Mouse (Mus musculus): ENCODE measurements at regions not wholly inside any gene's neighbourhood (a gene's known extent, or its start where the extent isn't known, plus 50 kb on each side); places are given as distances from the start of the nearest gene placed in this dataset.

DNA sequence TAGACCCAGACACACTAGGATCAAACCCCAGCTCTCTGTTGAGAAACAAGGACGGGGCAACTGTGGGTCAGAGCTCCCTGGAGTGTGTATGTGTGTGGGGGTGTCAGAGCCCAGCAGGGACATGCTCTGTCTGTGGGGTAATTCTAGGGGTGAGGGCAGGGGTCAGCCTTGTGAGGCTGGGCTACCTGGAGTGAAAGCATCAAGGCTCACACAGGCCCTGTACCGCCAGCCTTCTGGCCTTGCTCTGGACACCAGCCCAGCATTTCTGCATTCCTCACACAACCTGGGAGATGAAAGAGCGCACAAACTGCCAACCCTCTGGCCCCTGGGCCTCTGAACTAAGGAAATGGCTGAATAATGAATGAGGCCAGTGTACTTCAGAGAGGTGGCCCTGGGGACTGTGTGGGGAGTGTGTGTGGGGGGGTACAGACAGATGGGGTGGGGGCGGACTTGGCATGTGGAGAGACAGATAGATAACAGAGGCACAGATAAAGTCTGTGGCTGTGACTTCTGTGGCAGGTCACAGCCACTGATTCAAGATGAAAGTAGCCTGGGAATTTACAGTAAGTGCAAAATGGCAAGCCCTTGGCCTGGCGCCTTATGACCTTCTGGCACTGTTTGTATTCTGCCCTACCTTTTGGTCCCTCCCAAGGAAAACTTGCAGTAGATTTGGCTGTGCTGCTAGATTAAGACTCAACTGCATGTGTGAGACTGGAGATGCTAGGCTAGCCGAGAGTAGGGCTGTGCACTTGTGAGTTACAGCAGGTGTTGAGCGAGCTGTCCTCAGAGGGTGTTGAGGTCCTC lies 135.2 kb upstream of the 4931429L15Rik start:
- DNase-seq = no peak

GRCm38 (mm10) chr9:46443191-46444095 lies 123.7 kb upstream of the 4931429L15Rik start:
- no peak for DNase-seq

DNA sequence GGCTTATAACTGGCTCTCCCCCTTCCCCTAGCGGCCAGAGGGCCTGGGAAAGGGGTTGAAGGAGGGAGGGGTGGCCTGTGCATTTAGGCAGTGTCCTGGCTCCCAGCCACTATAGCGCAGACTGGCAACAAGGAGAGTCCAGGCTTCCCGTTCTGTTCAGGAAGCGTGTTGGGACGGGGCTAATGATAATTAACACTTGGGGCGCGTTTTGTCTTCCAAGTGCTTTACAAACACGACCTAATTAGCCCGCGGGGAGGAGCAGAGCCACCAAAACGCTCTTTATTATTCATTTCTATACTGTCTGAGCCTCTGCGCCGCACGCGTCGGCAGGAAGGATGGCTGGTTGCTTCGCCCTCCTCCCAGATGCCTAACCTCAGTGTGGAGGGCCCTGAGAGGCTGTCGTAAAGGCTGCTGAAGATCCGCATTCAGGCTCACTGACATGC lies 123.0 kb upstream of the 4931429L15Rik start:
- no peak for DNase-seq

GRCm38 (mm10) chr9:46440226-46440625 lies 120.4 kb upstream of the 4931429L15Rik start:
- no peak for DNase-seq

- DNase-seq = peak; percentile 86
Measured at GRCm38 (mm10) chr9:46434700-46435099, 114.9 kb upstream of the 4931429L15Rik start.

GRCm38 (mm10) chr9:46433716-46434115 lies 113.9 kb upstream of the 4931429L15Rik start:
- no peak for DNase-seq

DNA sequence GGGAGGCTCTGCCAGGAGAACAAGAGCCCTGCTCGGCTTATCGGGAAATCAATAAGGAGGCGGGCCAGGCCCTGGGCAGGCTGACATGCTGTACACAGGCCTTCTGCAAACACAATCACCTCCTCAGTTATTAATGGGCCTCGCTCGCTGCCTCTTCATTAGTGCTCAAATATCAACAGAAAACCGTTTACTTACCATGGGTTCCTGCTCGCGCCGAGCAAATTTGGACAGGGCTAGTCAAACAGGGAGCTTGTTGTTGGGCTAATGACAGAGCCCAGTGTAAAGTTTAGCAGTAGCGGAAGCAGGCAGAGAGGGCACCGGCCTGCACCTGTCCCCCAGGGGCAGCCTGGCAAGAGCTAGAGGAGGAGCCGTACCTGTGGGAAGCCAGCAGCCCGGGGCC lies 111.3 kb upstream of the 4931429L15Rik start:
- DNase-seq = no peak

DNA sequence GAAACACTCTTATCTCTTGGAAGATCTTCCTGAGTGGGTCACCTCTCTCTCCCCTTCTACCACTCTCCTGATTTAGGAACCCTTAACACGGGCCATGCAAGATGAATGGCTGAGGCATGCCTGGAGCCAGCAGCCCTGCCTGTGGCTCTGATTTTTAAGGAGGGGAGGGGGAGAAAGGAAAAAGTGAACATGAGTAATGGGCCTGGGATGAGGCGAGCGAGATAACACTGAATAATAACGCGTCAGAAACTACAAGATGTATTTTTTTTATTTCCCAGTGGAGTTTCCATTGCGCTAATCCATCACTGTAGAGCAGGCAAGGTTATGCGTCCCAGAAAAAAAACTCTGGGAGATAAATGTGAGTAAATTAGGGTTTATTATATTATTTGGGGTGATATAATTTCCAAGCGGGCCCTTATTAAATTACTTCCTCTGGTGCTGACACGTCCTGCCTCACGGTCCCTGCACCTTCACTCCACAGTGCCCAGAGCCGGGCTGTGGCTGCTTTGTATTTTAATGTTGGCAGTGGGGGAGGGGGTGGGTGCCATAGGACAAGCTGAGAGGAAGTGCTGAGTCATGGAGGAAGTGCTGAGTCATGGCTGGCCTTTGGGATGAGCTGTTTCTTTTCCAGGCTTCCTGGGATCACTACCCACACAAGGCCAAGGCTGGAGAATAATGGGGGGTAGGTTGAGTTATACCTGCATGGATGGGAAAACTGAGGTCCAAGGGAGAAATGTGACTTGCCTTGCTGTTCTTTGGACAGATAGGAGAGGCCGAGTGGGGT lies 103.6 kb upstream of the 4931429L15Rik start:
- no peak for DNase-seq

- no peak for DNase-seq
Measured at GRCm38 (mm10) chr9:46421688-46422274, 102.0 kb upstream of the 4931429L15Rik start.

DNA sequence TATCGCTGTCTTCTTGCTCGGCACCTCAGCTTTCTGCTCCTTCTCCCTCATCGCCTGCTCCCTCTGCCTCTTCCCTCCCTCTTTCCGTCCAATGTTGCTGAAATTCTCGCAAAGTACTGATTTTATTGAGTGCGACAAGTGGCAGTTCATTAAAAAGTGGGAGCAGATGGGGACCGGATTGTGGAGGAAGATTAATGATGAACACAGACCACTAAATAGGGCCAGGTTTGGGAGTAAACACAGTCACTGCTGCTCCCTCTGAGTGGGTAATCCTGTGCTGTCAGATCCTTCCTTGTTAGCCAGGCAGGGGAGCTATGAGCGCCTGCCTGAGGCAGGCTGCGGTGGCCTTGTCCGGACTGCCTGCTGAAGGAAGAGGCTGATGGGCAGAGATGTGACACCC lies 91.9 kb upstream of the 4931429L15Rik start:
- no peak for DNase-seq

DNA sequence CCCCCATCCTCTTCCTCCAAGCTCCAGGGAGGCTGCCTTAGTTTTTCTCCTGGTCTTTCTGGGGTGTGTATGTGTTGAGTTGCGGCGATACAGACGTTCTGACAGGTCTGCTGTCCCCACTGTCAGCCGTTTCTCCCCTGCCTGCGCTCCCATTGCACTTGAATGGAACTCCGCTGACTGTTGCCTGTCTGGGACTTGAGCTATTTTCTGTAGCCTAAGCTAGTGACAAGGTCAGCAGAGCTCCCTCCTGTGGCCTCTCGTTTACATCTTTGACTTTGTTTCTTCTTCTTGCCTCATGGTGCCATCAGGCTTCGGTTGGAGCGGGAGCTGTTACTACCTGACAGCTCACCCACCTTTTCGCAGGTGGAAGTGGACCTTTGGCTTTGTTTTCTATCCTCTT lies 89.0 kb upstream of the 4931429L15Rik start:
- DNase-seq = no peak

DNA sequence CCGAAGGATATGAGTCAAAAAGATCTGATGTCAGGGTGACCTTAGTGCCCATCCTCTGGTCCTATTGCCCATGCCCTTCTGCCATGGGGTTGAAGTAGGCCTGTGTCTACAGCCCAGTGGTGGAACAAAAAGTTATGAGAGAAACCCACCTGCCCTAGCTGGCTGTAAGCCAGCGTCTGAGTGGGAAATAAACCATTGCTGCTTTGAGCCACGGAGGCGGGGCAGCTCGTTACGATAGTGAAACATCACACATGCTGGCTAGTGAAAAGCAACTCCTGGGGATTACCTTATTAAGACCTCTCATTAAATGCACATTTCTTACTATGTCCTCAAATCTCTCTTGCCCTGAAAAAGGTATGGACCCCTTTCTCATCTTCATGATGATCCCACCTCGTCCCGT lies 86.8 kb upstream of the 4931429L15Rik start:
- no peak for DNase-seq

DNA sequence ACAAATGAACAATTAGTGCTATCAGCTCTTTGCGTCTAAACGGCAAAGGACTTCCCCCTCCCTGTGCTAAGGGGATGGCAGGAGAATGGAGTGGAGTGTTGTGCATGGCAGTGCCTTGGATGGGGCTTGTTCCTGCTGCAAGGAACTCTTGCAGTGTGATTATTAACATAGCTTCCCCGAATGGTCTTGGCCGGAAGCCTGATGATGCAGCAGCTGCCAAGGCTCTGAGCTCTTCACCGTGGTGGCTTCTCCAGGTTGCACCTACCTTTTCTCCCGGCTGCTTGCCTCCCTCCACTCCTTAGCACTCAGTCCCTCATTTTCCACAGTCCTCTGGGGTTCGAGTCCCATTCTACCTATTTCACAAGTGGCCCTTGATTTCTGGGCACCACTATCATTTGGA lies 76.8 kb upstream of the 4931429L15Rik start:
- DNase-seq = no peak

GRCm38 (mm10) chr9:46395156-46395765 lies 75.5 kb upstream of the 4931429L15Rik start:
- DNase-seq = no peak

- DNase-seq = no peak
Measured at GRCm38 (mm10) chr9:46394239-46394638, 74.5 kb upstream of the 4931429L15Rik start.

DNA sequence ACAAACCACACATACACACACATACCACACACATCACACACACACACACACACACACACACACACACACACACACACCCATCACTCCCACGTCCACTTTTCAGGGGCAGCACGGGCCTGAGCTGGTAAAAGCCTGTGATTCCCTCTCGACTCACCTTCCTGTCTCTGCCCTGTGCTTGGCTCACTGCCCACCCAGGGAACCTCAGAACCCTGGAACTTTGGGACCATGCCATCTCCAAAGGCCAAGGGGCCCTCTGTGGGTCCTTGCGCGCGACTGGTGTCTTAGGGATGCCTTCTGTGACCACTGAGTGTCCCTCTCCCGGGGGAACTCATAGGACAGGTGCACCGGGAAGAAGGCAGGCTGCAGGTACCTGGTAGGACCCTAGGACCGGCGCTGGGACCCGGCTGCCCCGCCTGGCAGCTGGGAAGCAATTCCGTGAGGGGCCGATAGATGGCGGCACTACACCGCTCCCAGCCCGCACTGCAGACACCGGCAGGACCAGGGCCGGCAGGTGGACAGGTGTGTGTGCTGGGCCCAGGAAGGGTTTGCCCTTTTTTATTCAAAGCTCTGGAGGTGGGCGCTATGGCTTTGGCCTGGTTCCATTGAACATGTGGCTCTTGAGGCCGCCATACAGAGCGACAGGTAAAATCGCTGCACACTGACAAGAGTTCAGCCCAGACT lies 73.0 kb upstream of the 4931429L15Rik start:
- peak; percentile 40 for DNase-seq

- no peak for DNase-seq
Measured at GRCm38 (mm10) chr9:46389741-46390140, 70.0 kb upstream of the 4931429L15Rik start.

GRCm38 (mm10) chr9:46388677-46389676 lies 69.2 kb upstream of the 4931429L15Rik start:
- DNase-seq = peak; percentile 16

- no peak for DNase-seq
Measured at GRCm38 (mm10) chr9:46386333-46386732, 66.5 kb upstream of the 4931429L15Rik start.

DNA sequence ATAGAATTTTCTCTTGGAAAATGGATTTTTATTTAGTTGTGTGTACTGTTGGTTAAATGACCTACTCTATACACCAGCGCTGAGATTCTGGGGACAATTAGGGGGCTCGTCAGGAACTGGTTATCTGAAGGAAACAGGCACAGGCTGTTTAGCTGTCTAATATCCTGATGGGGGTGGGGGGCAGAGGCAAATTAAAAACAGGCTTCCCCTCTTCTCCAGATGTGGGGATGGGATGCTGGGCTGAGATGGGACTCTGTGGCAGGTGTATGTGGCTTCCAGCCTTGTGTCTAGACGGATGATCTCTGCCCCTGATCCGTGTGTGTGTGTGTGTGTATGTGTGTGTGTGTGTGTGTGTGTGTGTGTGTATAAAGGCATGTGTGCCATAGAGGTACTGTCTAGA lies 61.6 kb upstream of the 4931429L15Rik start:
- no peak for DNase-seq

All from right cerebral cortex, adult 18-20 months (tissue).